Mouse (Mus musculus): ENCODE data around the gene Top2a.
"Not testable (repeated sequence)": the region's sequence is repeated elsewhere in the genome, so short reads cannot be mapped to it uniquely, and the experiment has no call there.

Gene Top2a

GRCm38 (mm10) chr11:99040346-99040974 lies 16.5 kb upstream of the Top2a start:
- peak; percentile 81 for DNase-seq (ENCODE audit: low spot score)

DNA sequence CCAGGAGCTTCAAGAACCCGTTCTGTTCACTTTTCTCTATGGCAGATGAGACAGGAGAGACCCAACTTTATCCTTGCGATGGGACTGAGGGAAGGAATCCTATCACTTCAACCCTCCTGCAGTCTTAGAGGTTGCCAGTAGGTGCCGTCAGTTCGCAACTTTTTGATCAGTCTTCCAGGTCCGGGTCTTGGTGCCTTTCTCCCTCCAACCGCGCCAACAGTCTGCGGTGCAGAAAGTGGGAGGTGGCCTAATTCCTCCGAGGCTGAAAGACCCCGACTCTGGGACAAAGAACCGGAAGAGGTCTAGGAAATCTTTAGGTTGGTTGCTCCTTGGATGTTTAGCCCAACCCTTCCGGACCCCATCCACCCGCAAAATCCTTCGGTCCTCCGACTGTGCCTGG lies 15.8 kb upstream of the Top2a start:
- peak; percentile 96 for DNase-seq (ENCODE audit: low spot score)

- DNase-seq (ENCODE audit: low spot score): no peak
Observed at GRCm38 (mm10) chr11:99036254-99036653, 12.3 kb upstream of the Top2a start.

DNA sequence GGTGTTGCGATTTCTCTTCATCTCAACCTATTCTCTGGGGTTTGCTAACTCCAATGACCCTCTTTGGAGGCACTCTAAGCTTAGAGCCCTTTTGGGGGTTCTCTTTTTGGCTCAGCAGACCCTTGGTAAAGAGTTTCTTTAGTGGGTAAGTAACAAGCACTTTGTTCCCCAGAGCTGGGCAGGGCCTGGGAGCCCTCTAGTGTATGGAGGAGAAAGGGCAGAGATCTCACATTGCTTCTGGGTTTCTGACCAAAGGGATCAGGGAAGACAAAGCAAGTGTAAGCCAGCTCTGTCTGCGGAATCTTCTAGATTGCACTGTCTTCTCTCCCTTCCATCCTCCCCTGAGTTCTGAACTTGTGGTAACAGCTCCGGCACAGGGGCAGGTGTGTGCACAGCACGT lies 11.4 kb upstream of the Top2a start:
- peak; percentile 57 for DNase-seq (ENCODE audit: low spot score)

GRCm38 (mm10) chr11:99026899-99027440 lies 3.0 kb upstream of the Top2a start:
- DNase-seq (ENCODE audit: low spot score): no peak

- no peak for DNase-seq (ENCODE audit: low spot score)
Observed at GRCm38 (mm10) chr11:99025878-99026277, 1.9 kb upstream of the Top2a start.

DNA sequence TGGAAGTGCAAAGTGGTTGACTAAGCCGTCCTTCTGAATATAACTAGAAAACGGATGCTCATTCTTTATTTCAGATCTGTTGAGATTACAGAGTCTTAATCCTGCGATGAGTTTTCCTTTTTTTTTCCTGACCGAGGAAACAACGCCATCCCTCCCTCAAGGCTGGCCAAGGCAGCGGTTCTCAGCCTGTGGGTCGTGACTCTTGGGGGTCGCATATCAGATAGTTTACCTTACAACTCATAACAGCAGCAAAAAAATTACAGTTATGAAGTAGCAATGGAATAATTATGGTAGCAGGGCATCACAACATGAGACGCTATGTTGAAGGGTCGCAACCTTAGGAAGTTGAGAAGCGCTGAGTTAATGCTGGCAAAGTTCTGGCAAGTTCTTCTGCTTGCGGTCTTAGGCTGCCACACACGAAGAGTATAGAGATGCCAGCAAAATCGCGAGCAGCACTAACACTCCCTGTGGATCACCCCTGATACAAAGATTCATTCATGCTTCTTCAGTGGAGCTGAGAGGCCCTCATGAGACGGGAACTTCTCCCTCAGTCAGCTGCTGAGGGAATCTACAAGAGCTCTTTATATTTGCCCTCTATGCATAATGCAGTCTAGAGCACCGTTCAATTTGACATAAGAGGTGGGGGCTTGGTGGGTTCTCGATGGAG lies 612 bp upstream of the Top2a start:
- no peak for DNase-seq (ENCODE audit: low spot score)

- DNase-seq (ENCODE audit: low spot score): no peak
Observed at GRCm38 (mm10) chr11:99023094-99023493, 895 bp downstream of the Top2a start.

- no peak for DNase-seq (ENCODE audit: low spot score)
Observed at GRCm38 (mm10) chr11:99022384-99022933, 1.5 kb downstream of the Top2a start.

- no peak for DNase-seq (ENCODE audit: low spot score)
Observed at GRCm38 (mm10) chr11:99019844-99020243, 4.1 kb downstream of the Top2a start.

DNA sequence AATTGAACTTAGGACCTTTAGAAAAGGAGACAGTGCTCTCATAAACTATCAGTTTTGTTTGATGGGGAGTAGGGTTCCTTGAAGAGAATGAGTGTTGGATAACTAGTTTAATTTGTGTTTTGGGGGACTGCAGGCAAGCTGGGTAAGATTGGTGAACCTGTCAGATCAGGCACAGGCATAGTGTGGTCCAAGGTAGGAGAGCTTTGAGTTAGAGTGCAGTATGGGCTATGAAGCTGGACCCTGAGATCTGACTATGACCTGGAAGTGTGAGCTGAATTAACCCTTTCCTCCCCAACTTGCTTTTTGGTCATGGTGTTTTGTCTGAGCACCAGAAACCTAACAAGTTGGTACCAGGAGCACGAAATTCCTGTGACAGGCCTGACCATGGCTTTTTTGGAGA lies 10.1 kb downstream of the Top2a start:
- no peak for DNase-seq (ENCODE audit: low spot score)

- DNase-seq (ENCODE audit: low spot score): no peak
Observed at GRCm38 (mm10) chr11:99010706-99011105, 13.3 kb downstream of the Top2a start.

- no peak for DNase-seq (ENCODE audit: low spot score)
Observed at GRCm38 (mm10) chr11:99010124-99010523, 13.9 kb downstream of the Top2a start.

DNA sequence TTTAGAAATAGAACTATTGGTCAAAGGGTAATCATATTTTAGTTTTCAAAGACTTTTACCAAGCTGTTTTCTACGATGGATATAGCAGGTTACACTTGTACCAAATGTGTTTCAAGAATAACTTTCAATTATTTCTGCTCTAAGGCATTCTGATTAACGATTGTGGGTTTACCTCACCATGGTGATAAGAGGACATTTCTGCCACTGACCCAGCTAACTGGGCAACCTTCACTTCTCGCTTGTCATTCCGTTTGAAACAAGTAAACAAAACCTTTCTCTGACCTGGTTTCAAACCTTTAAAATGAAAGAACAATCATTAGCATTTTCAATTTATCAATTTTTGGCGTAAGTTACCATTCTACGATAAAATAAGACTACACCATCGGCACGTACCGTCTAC lies 17.2 kb downstream of the Top2a start:
- DNase-seq (ENCODE audit: low spot score): no peak

- no peak for DNase-seq (ENCODE audit: low spot score)
Observed at GRCm38 (mm10) chr11:98999243-98999642, 24.7 kb downstream of the Top2a start.

DNA sequence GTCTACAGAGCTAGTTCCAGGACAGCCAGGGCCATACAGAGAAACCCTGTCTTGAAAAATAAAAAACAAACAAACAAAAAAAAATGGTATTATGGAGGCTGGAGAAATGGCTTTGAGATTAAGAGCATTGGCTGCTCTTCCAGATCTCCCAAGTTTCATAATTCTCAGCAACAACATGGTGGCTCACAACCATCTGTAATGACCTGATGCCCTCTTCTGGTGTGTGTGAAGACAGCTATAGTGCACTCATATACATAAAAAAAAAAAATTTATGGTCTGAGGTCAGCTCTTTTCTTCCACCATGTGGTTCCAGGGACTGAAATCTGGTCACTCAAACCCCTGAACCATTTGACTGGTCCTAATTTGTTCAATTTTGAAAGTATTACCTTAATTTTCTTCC lies 25.2 kb downstream of the Top2a start:
- no peak for DNase-seq (ENCODE audit: low spot score)

- DNase-seq (ENCODE audit: low spot score): no peak
Observed at GRCm38 (mm10) chr11:98997659-98998058, 26.3 kb downstream of the Top2a start.

DNA sequence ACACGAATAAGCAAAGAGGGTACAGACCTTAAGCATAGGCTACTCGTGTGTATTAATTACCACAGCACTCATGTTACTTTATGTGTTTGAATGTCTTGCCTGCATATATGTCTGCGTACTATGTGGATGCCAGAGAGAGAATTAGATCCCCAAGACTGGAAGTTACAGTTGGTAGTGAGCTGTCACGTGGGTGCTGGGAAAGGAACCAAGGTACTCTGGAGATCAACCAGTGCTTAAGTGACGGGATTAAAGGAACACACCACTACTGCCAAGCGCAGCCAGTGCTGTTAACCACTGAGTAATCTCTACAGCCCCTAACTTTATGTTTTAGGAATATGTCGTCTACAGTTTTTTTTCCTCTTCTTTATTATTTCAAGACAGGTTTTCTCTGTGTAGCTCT lies 28.0 kb downstream of the Top2a start:
- DNase-seq (ENCODE audit: low spot score): no peak

DNA sequence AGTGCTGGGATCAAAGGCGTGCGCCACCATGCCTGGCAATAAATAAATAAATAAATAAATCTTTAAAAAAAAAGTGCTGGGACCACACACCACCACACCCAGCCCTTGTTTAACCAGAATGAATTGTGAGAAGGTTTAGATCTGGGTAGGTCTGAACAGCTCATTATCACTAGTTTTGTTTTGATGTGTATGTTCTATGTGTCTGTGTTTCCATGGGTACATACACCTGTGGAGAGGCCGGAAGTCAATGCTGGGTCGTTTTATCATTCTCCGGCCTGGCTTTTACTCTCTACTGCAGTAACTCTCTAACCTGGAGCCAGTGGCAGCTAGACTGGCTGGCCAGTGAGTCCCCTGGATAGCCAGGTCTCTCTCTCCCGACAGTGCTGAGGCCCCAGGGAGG lies 33.1 kb downstream of the Top2a start:
- DNase-seq (ENCODE audit: low spot score): no peak

DNA sequence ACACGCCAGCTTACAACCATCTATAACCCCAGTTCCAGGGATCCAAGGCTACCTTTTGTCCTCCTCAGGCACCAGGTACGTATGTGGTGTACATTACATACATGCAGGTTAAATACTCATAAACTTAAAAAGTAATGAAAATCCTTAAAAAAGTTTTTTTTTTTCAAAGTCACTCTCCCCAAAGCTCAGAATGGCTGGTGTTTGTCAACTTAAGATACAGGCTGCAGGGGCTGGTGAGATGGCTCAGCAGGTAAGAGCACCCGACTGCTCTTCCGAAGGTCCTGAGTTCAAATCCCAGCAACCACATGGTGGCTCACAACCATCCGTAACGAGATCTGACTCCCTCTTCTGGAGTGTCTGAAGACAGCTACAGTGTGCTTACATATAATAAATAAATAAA lies 35.7 kb downstream of the Top2a start:
- DNase-seq (ENCODE audit: low spot score): not testable (repeated sequence)

- no peak for DNase-seq (ENCODE audit: low spot score)
Observed at GRCm38 (mm10) chr11:98985542-98985941, 38.4 kb downstream of the Top2a start.

DNA sequence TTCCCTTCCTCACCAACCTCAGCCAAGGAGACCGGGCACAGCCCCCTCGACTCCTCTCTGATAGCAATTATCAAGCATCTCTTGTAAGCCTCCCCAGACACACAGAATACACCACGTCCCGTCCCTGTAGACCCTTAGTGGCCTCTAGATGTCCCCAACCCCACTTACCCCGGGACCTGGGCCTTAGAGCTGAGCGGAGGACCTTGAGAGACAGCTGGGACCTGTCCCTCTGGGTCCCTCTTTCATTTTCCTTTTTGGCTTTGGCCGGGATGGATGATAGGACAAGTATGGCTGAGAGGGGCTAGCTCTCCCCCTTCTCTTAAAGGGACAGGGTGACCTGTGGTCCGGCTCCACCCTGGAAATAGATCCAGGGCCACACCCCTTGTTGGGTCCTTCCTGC lies 40.4 kb downstream of the Top2a start:
- no peak for DNase-seq (ENCODE audit: low spot score)

DNA sequence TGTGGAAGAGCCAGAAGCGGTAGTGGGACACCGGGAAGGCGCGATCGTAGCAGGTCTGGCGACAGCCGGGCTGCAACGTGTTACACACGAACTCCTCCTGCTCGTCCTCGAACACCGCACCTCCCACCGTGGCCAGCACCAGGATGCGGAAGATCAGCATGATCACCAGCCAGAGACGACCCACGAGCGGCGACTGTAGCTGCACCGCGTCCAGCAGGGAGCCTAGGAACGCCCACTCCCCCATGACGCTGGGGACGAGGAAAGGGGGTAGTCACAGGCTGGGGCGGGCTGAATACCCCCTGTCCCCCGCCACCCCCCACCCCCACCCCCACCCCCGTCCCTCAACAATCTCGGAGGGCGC lies 41.2 kb downstream of the Top2a start, which contains the start of gene Gjd3:
TSS of gene Gjd3 (minus strand) at position 244 of the 361 bp plus-strand sequence.
- no peak for DNase-seq (ENCODE audit: low spot score)
